In genomic region chr3:116710941-116711340, GRCm38 (mm10) we compare ENCODE assay signal across 9 mouse cellular contexts. TPM values are rescaled to one million over a fixed set of nuclear protein-coding genes. Genes with fewer than 3 reads are reported as not detected.
DNase-seq lines count a peak whose midpoint lies in the region; ATAC-seq and TF ChIP-seq lines count a peak whose summit lies in the region.
"Had no signal": no experiment of that assay in that cellular context is flagged by ENCODE, and none has a peak within 500 bp of the region (broad histone marks: within the 10 kb centered on the region; RNA-seq: fewer than 3 reads in every experiment).

No protein-coding gene starts in this region.

- H3K9me3 ChIP-seq in lung, embryonic 15.5 days, result no peaks in the 10 kb centered on the region

- H3K79me2 ChIP-seq in liver, adult 2 months (ENCODE audit: control insufficient read depth, insufficient read depth, low read length), result peaks cover 15% of the 10 kb centered on the region; the same call in 1 of the 2 replicates

- no peak for DNase-seq in lung, postnatal 25 days (ENCODE audit: low spot score)
- DNase-seq in liver, adult 2 months (ENCODE audit: extremely low read depth, low read depth, low spot score), result no peak
- DNase-seq in splenic B cell, adult 2 months (ENCODE audit: low read depth, low spot score), result peak; percentile 40
- no peak for DNase-seq in adrenal gland, adult 8-10 months
- DNase-seq in gastrocnemius, adult 8-10 months (ENCODE audit: low spot score in 2 of 2), result no peak
- DNase-seq in thymus, adult 2 months, result no peak
- DNase-seq: cerebellum, postnatal 25 days had no signal

- TF ChIP-seq CTCF in liver, adult 2 months (IDR thresholded peaks at IDR 0.05; ENCODE audit: low read depth, low read length), result no peak
- no peak for TF ChIP-seq CTCF in thymus, adult 2 months (IDR thresholded peaks at IDR 0.05; ENCODE audit: borderline replicate concordance, control insufficient read depth, extremely low read depth, insufficient read depth, low read length, poor library complexity)

- peak overlapping the region; percentile 88 for H3K4me2 ChIP-seq in lung, embryonic 15.5 days

- H3K27me3 ChIP-seq in lung, embryonic 15.5 days, result no peaks in the 10 kb centered on the region
- no peaks in the 10 kb centered on the region for H3K27me3 ChIP-seq in liver, adult 2 months (ENCODE audit: control insufficient read depth, insufficient read depth, low read length)
- H3K27me3 ChIP-seq in splenic B cell, adult 2 months (ENCODE audit: control insufficient read depth, insufficient read depth, low read length, poor library complexity, severe bottlenecking), result no peaks in the 10 kb centered on the region
- no peaks in the 10 kb centered on the region for H3K27me3 ChIP-seq in thymus, adult 2 months (ENCODE audit: control insufficient read depth, insufficient read depth, low read length)

- H3K4me3 ChIP-seq in lung, embryonic 15.5 days, result peak overlapping the region; percentile 88
- H3K4me3 ChIP-seq in liver, adult 2 months (ENCODE audit: insufficient read depth, low read depth, low read length), result peak overlapping the region; percentile 79
- H3K4me3 ChIP-seq in thymus, adult 2 months (ENCODE audit: control insufficient read depth, insufficient read depth, low read length), result no peak overlapping the region

- peak overlapping the region; percentile 90; the same call in 1 of the 2 replicates for H3K9ac ChIP-seq in lung, embryonic 15.5 days
- H3K9ac ChIP-seq in liver, adult 2 months (ENCODE audit: low read depth, low read length), result peak overlapping the region; percentile 48; the same call in 1 of the 2 replicates

- peaks cover 14% of the 10 kb centered on the region for H3K4me1 ChIP-seq in lung, embryonic 15.5 days
- peaks cover 11% of the 10 kb centered on the region for H3K4me1 ChIP-seq in liver, adult 2 months (ENCODE audit: control insufficient read depth, insufficient read depth, low read length)
- H3K4me1 ChIP-seq in thymus, adult 2 months (replicated peaks; ENCODE audit: control insufficient read depth, insufficient read depth, low read length), result peaks cover 4% of the 10 kb centered on the region

- no peak for ATAC-seq in lung, embryonic 15.5 days (ENCODE audit: borderline replicate concordance, extremely low read depth, low FRiP score, low TSS enrichment)
- ATAC-seq in erythroid progenitor cell, adult 5-6 weeks (replicated peaks; ENCODE audit: low FRiP score, poor library complexity, severe bottlenecking), result peak; percentile 43; the same call in 1 of the 2 replicates

- WGBS in lung, embryonic 15.5 days, result 37% methylated on average over 9 of the region's 9 CpGs
- 31% methylated on average over 9 of the region's 9 CpGs for WGBS in liver, adult 2 months
- 52% methylated on average over 9 of the region's 9 CpGs for WGBS in thymus, adult 2 months

- TF ChIP-seq POLR2A in liver, adult 2 months (IDR thresholded peaks at IDR 0.05; ENCODE audit: extremely low read depth, insufficient read depth, low read length), result no peak
- no peak for TF ChIP-seq POLR2A in thymus, adult 2 months (IDR thresholded peaks at IDR 0.05; ENCODE audit: control insufficient read depth, extremely low read depth, insufficient read depth, low read length, poor library complexity)

- 0 out of 2 replicates have a peak, but pooled peaks cover 4% of the 10 kb centered on the region for H3K36me3 ChIP-seq in lung, embryonic 15.5 days
- H3K36me3 ChIP-seq in liver, adult 2 months (ENCODE audit: control insufficient read depth, insufficient read depth, low read length), result peaks cover 4% of the 10 kb centered on the region; the same call in 1 of the 2 replicates
- no peaks in the 10 kb centered on the region for H3K36me3 ChIP-seq in splenic B cell, adult 2 months (ENCODE audit: control insufficient read depth, insufficient read depth, low read length, poor library complexity, severe bottlenecking)
- H3K36me3 ChIP-seq in thymus, adult 2 months (ENCODE audit: control insufficient read depth, insufficient read depth, low read length), result no peaks in the 10 kb centered on the region

- no peak overlapping the region for H3K27ac ChIP-seq in lung, embryonic 15.5 days
- no peak overlapping the region for H3K27ac ChIP-seq in liver, adult 2 months (replicated peaks; ENCODE audit: insufficient read depth, low read depth, low read length)
- H3K27ac ChIP-seq in thymus, adult 2 months (ENCODE audit: control insufficient read depth, insufficient read depth, low read length), result no peak overlapping the region

RNA-seq across cellular contexts. Expression of gene Slc35a3, which starts 1.7 kb away (rescaled TPM):
- polyA plus RNA-seq in lung, embryonic 15.5 days (2015; fragmentation: Nextera tagmentation; extraction: Ambion mirVana), result 13.2 and 13.3 TPM in 2 replicates
- total RNA-seq in erythroid progenitor cell, adult 5-6 weeks (2015; ENCODE audit: low replicate concordance), result 15.9 and 19.8 TPM in 2 replicates
- 28.3 and 37.6 TPM in 2 replicates for total RNA-seq in erythroid progenitor cell, adult 5-6 weeks (2017; ENCODE audit: low replicate concordance)
- total RNA-seq in liver, adult 2 months (2014; rRNA removed), result 36.4 and 42.3 TPM in 2 replicates
- polyA plus RNA-seq in liver, adult 2 months (2012; rRNA removed), result 7.3 and 8.0 TPM in 2 replicates
- total RNA-seq in adrenal gland, adult 8-10 months (2022), result 10 to 100 TPM; 24.5 to 30.0 (median 28.0) TPM
- 1 to 10 TPM; 5.0 to 7.6 (median 5.9) TPM for total RNA-seq in gastrocnemius, adult 8-10 months (2022)
- polyA plus RNA-seq in thymus, adult 2 months (2012; rRNA removed), result 6.8 and 11.1 TPM in 2 replicates

RNA-seq across cellular contexts. Expression of gene Gm43191, which starts 29.9 kb away (rescaled TPM):
- polyA plus RNA-seq in lung, embryonic 15.5 days (2015; fragmentation: Nextera tagmentation; extraction: Ambion mirVana), result not detected in 2 replicates
- not detected in 2 replicates for total RNA-seq in erythroid progenitor cell, adult 5-6 weeks (2015; ENCODE audit: low replicate concordance)
- total RNA-seq in erythroid progenitor cell, adult 5-6 weeks (2017; ENCODE audit: low replicate concordance), result not detected in 2 replicates
- total RNA-seq in liver, adult 2 months (2014; rRNA removed), result not detected in 2 replicates
- polyA plus RNA-seq in liver, adult 2 months (2012; rRNA removed), result not detected in 2 replicates
- total RNA-seq in adrenal gland, adult 8-10 months (2022), result not detected
- 1 to 10 TPM in 1 of 4 experiments, under 1 TPM in 1, not detected in 2; 0.88 to 1.6 TPM for total RNA-seq in gastrocnemius, adult 8-10 months (2022)
- not detected in 2 replicates for polyA plus RNA-seq in thymus, adult 2 months (2012; rRNA removed)

RNA-seq across cellular contexts. Expression of gene Mfsd14a, which starts 48.5 kb away (rescaled TPM):
- polyA plus RNA-seq in lung, embryonic 15.5 days (2015; fragmentation: Nextera tagmentation; extraction: Ambion mirVana), result 86.0 TPM in 2 replicates
- total RNA-seq in erythroid progenitor cell, adult 5-6 weeks (2015; ENCODE audit: low replicate concordance), result 23.8 and 27.2 TPM in 2 replicates
- 40.2 and 42.2 TPM in 2 replicates for total RNA-seq in erythroid progenitor cell, adult 5-6 weeks (2017; ENCODE audit: low replicate concordance)
- total RNA-seq in liver, adult 2 months (2014; rRNA removed), result 34.4 and 35.6 TPM in 2 replicates
- polyA plus RNA-seq in liver, adult 2 months (2012; rRNA removed), result 14.3 and 14.5 TPM in 2 replicates
- total RNA-seq in adrenal gland, adult 8-10 months (2022), result 10 to 100 TPM; 53.3 to 62.0 (median 60.8) TPM
- total RNA-seq in gastrocnemius, adult 8-10 months (2022), result 10 to 100 TPM in 1 of 4 experiments, 1 to 10 TPM in 3; 7.2 to 11.9 (median 9.3) TPM
- polyA plus RNA-seq in thymus, adult 2 months (2012; rRNA removed), result 25.2 and 28.6 TPM in 2 replicates
